Mouse (Mus musculus): Measurements from ENCODE around the gene Plekha4. TPM values are rescaled to one million over a fixed set of nuclear protein-coding genes. Genes with fewer than 3 reads are reported as not detected.

Gene Plekha4
- total RNA-seq, 2 experiments from 2014 or later, result 2.0 to 2.5 TPM

GRCm38 (mm10) chr7:45538163-45539041 is 12.3 kb downstream of the Plekha4 start:
- peak; percentile 72 to 73 for DNase-seq

- DNase-seq, result no peak
Measured at GRCm38 (mm10) chr7:45539095-45539494, 13.0 kb downstream of the Plekha4 start.

GRCm38 (mm10) chr7:45540213-45540612 is 14.1 kb downstream of the Plekha4 start:
- no peak for DNase-seq

GRCm38 (mm10) chr7:45544525-45544924 is 18.4 kb downstream of the Plekha4 start:
- DNase-seq, result no peak

GRCm38 (mm10) chr7:45549641-45550436 is 23.7 kb downstream of the Plekha4 start:
- no peak for DNase-seq

GRCm38 (mm10) chr7:45550821-45551511 is 24.8 kb downstream of the Plekha4 start:
- DNase-seq, result no peak

GRCm38 (mm10) chr7:45551512-45551883 is 25.4 kb downstream of the Plekha4 start:
- DNase-seq, result no peak

GRCm38 (mm10) chr7:45553519-45553918 is 27.4 kb downstream of the Plekha4 start:
- no peak for DNase-seq

GRCm38 (mm10) chr7:45553990-45554389 is 27.9 kb downstream of the Plekha4 start:
- DNase-seq, result no peak

GRCm38 (mm10) chr7:45554744-45555143 is 28.6 kb downstream of the Plekha4 start, which contains the start of gene Hsd17b14:
Hsd17b14 (plus strand) TSS chr7:45554893.
- no peak for DNase-seq

- peak; percentile 79 to 87 for DNase-seq
Measured at GRCm38 (mm10) chr7:45555787-45556186, 29.7 kb downstream of the Plekha4 start.

GRCm38 (mm10) chr7:45558907-45559306 is 32.8 kb downstream of the Plekha4 start:
- DNase-seq, result no peak

GRCm38 (mm10) chr7:45560241-45560640 is 34.1 kb downstream of the Plekha4 start:
- no peak for DNase-seq

GRCm38 (mm10) chr7:45560843-45561623 is 34.9 kb downstream of the Plekha4 start:
- DNase-seq, result peak; percentile 76 to 92

- no peak for DNase-seq
Measured at GRCm38 (mm10) chr7:45561624-45562520, 35.7 kb downstream of the Plekha4 start.

GRCm38 (mm10) chr7:45564811-45565210 is 38.7 kb downstream of the Plekha4 start:
- no peak for DNase-seq

GRCm38 (mm10) chr7:45565446-45565845 is 39.3 kb downstream of the Plekha4 start:
- no peak for DNase-seq

GRCm38 (mm10) chr7:45567112-45567779 is 41.1 kb downstream of the Plekha4 start:
- no peak for DNase-seq

GRCm38 (mm10) chr7:45567780-45568516 is 41.8 kb downstream of the Plekha4 start:
- DNase-seq, result peak; percentile 92 to 96

All from heart, adult 18-20 months (tissue).